Mouse (Mus musculus) urinary bladder, postnatal 25 days (tissue): Measurements from ENCODE around the gene Myl4.

Experiments used
- DNase-seq: peaks from one replicate; pipeline ENCODE4 v3.0.0; 2022; ENCODE audit warnings: low spot score

Myl4 gene

GRCm38 (mm10) chr11:104631306-104631705 lies 80.8 kb downstream of the Myl4 start:
- no peak for DNase-seq

GRCm38 (mm10) chr11:104637010-104637409 lies 86.5 kb downstream of the Myl4 start:
- DNase-seq: no peak

- no peak for DNase-seq
Observed at GRCm38 (mm10) chr11:104638006-104638405, 87.5 kb downstream of the Myl4 start.

GRCm38 (mm10) chr11:104638906-104639305 lies 88.4 kb downstream of the Myl4 start:
- DNase-seq: no peak

- no peak for DNase-seq
Observed at GRCm38 (mm10) chr11:104639634-104640033, 89.2 kb downstream of the Myl4 start.

GRCm38 (mm10) chr11:104640894-104641293 lies 90.4 kb downstream of the Myl4 start:
- no peak for DNase-seq

- no peak for DNase-seq
Observed at GRCm38 (mm10) chr11:104643236-104643635, 92.8 kb downstream of the Myl4 start.
